Mouse (Mus musculus): ENCODE results near the gene Tulp2.

Tulp2 gene

GRCm38 (mm10) chr7:45549641-45550436 lies 68.2 kb downstream of the Tulp2 start:
- ATAC-seq (ENCODE audit: insufficient number of reproducible peaks, low FRiP score, low TSS enrichment) = no peak

- no peak for ATAC-seq (ENCODE audit: insufficient number of reproducible peaks, low FRiP score, low TSS enrichment)
Measured at GRCm38 (mm10) chr7:45550821-45551511, 69.3 kb downstream of the Tulp2 start.

- ATAC-seq (ENCODE audit: insufficient number of reproducible peaks, low FRiP score, low TSS enrichment) = no peak
Measured at GRCm38 (mm10) chr7:45551512-45551883, 69.8 kb downstream of the Tulp2 start.

- no peak for ATAC-seq (ENCODE audit: insufficient number of reproducible peaks, low FRiP score, low TSS enrichment)
Measured at GRCm38 (mm10) chr7:45553519-45553918, 71.8 kb downstream of the Tulp2 start.

- no peak for ATAC-seq (ENCODE audit: insufficient number of reproducible peaks, low FRiP score, low TSS enrichment)
Measured at GRCm38 (mm10) chr7:45553990-45554389, 72.3 kb downstream of the Tulp2 start.

GRCm38 (mm10) chr7:45554744-45555143 lies 73.1 kb downstream of the Tulp2 start, which contains the start of gene Hsd17b14:
Gene Hsd17b14 (plus strand): TSS chr7:45554893.
- no peak for ATAC-seq (ENCODE audit: insufficient number of reproducible peaks, low FRiP score, low TSS enrichment)

- peak; percentile 45; the same call in 1 of the 2 replicates for ATAC-seq (ENCODE audit: insufficient number of reproducible peaks, low FRiP score, low TSS enrichment)
Measured at GRCm38 (mm10) chr7:45555787-45556186, 74.1 kb downstream of the Tulp2 start.

- no peak for ATAC-seq (ENCODE audit: insufficient number of reproducible peaks, low FRiP score, low TSS enrichment)
Measured at GRCm38 (mm10) chr7:45558907-45559306, 77.2 kb downstream of the Tulp2 start.

GRCm38 (mm10) chr7:45560241-45560640 lies 78.6 kb downstream of the Tulp2 start:
- no peak for ATAC-seq (ENCODE audit: insufficient number of reproducible peaks, low FRiP score, low TSS enrichment)

GRCm38 (mm10) chr7:45560843-45561623 lies 79.4 kb downstream of the Tulp2 start:
- no peak for ATAC-seq (ENCODE audit: insufficient number of reproducible peaks, low FRiP score, low TSS enrichment)

- no peak for ATAC-seq (ENCODE audit: insufficient number of reproducible peaks, low FRiP score, low TSS enrichment)
Measured at GRCm38 (mm10) chr7:45561624-45562520, 80.2 kb downstream of the Tulp2 start.

GRCm38 (mm10) chr7:45564811-45565210 lies 83.1 kb downstream of the Tulp2 start:
- no peak for ATAC-seq (ENCODE audit: insufficient number of reproducible peaks, low FRiP score, low TSS enrichment)

- no peak for ATAC-seq (ENCODE audit: insufficient number of reproducible peaks, low FRiP score, low TSS enrichment)
Measured at GRCm38 (mm10) chr7:45565446-45565845, 83.8 kb downstream of the Tulp2 start.

GRCm38 (mm10) chr7:45567112-45567779 lies 85.6 kb downstream of the Tulp2 start:
- no peak for ATAC-seq (ENCODE audit: insufficient number of reproducible peaks, low FRiP score, low TSS enrichment)

GRCm38 (mm10) chr7:45567780-45568516 lies 86.3 kb downstream of the Tulp2 start:
- peak; percentile 94 for ATAC-seq (ENCODE audit: insufficient number of reproducible peaks, low FRiP score, low TSS enrichment)

- no peak for ATAC-seq (ENCODE audit: insufficient number of reproducible peaks, low FRiP score, low TSS enrichment)
Measured at GRCm38 (mm10) chr7:45568601-45569473, 87.2 kb downstream of the Tulp2 start.

GRCm38 (mm10) chr7:45570103-45570741 lies 88.5 kb downstream of the Tulp2 start, which contains the start of gene Bcat2:
Gene Bcat2 (plus strand): TSS chr7:45570153.
- ATAC-seq (ENCODE audit: insufficient number of reproducible peaks, low FRiP score, low TSS enrichment) = peak; percentile 60; the same call in 1 of the 2 replicates
